Mouse (Mus musculus) heart, embryonic 14.5 days (tissue): ENCODE measurements around the gene Cds2. TPM values are rescaled to one million over a fixed set of nuclear protein-coding genes. Genes with fewer than 3 reads are reported as not detected.
A peak's percentile ranks its signal among the peaks of the same experiment; 100 is the strongest.
"Not testable (repeated sequence)": the region's sequence is repeated elsewhere in the genome, so short reads cannot be mapped to it uniquely, and the experiment has no call there.

ENCODE experiments used
- ATAC-seq: fragments of 200-750 bp; cut with Nextera tagmentation; 2 replicates; pipeline ENCODE4 v1.8.0; 2017; ENCODE audit warnings: low read depth, moderate TSS enrichment; ENCODE audit not compliant: insufficient number of reproducible peaks, insufficient read depth, low FRiP score
- H3K27ac ChIP-seq, 2 experiments: fragments of 200-500 bp in 1 of 2; fragments of 300-500 bp in 1 of 2; sonication (generic) in 1 of 2; replicated peaks in 1 of 2; 2 replicates each; pipeline ENCODE4 v1.5.1; 2012 to 2014; ENCODE audit warnings: low read depth in 2 of 2, low read length in 2 of 2, control low read depth in 1 of 2, mild to moderate bottlenecking in 1 of 2, mixed read lengths in 1 of 2; ENCODE audit not compliant: control insufficient read depth in 1 of 2, insufficient read depth in 1 of 2
- H3K27me3 ChIP-seq: fragments of 300-500 bp; sonication (generic); 2 replicates; pipeline ENCODE4 v1.6.1; 2014; ENCODE audit warnings: mild to moderate bottlenecking, low read length, control low read depth; ENCODE audit not compliant: control insufficient read depth, insufficient read depth
- H3K36me3 ChIP-seq: fragments of 300-500 bp; sonication (generic); 2 replicates; pipeline ENCODE4 v1.6.1; 2014; ENCODE audit warnings: mild to moderate bottlenecking, control low read depth, low read length, mixed read lengths; ENCODE audit not compliant: control insufficient read depth, insufficient read depth
- H3K4me1 ChIP-seq, 2 experiments: fragments of 200-500 bp in 1 of 2; fragments of 300-500 bp in 1 of 2; sonication (generic) in 1 of 2; 2 replicates each; pipeline ENCODE4 v1.6.1; 2012 to 2014; ENCODE audit warnings: low read length in 2 of 2, control low read depth in 1 of 2, mixed read lengths in 1 of 2; ENCODE audit not compliant: control insufficient read depth in 2 of 2, insufficient read depth in 2 of 2
- H3K4me2 ChIP-seq: fragments of 300-500 bp; sonication (generic); 2 replicates; pipeline ENCODE4 v1.6.1; 2014; ENCODE audit warnings: mild to moderate bottlenecking, low read length
- H3K4me3 ChIP-seq, 2 experiments: fragments of 200-500 bp in 1 of 2; fragments of 300-500 bp in 1 of 2; sonication (generic) in 1 of 2; 2 replicates each; pipeline ENCODE4 v1.5.1; 2012 to 2014; ENCODE audit warnings: low read length in 2 of 2, mild to moderate bottlenecking in 2 of 2, control low read depth in 1 of 2, low read depth in 1 of 2, moderate library complexity in 1 of 2; ENCODE audit not compliant: control insufficient read depth in 1 of 2, insufficient read depth in 1 of 2
- H3K9ac ChIP-seq: fragments of 300-500 bp; sonication (generic); 2 replicates; pipeline ENCODE4 v1.6.1; 2014; ENCODE audit warnings: mild to moderate bottlenecking, low read length
- H3K9me3 ChIP-seq: fragments of 300-500 bp; sonication (generic); 2 replicates; pipeline ENCODE4 v1.6.1; 2016; ENCODE audit warnings: low read length, control low read depth; ENCODE audit not compliant: control insufficient read depth
- WGBS: fragments of 180-500 bp; shearing (Covaris S2); extraction: QIAGEN DNeasy Blood & Tissue Kit; methylation state at CpG from one replicate; pipeline ENCODE4 v1.1.7; 2014; 5-methylcytosine and 5-hydroxymethylcytosine counted together
- polyA plus RNA-seq: library from polyadenylated mRNA; unstranded; fragments of >200 nt; fragmentation: Nextera tagmentation; extraction: Ambion mirVana; gene quantifications from 2 replicates; pipeline ENCODE4 v1.2.1, GENCODE M21; 2014

Cds2 gene
- polyA plus RNA-seq, 1 experiment from 2014 or later: 21.3 TPM

DNA sequence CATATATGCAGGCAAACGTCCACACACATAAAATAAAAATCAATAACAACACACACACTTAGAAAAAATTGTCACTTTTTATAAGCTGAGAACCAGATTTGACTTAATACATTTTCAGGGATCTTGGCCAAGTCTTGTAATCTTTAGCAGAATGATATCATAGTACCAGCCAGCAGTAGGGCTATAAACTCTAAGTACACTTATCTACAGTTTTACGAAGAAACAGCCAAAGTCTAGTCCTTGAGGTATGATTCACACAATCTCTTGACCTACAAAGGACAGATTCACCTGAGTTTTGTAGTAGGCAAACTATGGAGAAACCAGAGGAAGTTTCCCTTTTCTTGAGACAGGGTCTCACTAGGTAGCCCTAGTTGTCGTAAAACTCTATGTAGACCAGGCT lies 23.5 kb upstream of the Cds2 start:
- not testable (repeated sequence) for H3K9me3 ChIP-seq, H3K4me3 ChIP-seq, H3K4me2 ChIP-seq, H3K9ac ChIP-seq, H3K27me3 ChIP-seq, H3K27ac ChIP-seq, ATAC-seq, H3K4me1 ChIP-seq
- H3K36me3 ChIP-seq: peaks cover 40% of the 10 kb centered on the region
- 77% methylated on average over 3 of the region's 3 CpGs for WGBS

DNA sequence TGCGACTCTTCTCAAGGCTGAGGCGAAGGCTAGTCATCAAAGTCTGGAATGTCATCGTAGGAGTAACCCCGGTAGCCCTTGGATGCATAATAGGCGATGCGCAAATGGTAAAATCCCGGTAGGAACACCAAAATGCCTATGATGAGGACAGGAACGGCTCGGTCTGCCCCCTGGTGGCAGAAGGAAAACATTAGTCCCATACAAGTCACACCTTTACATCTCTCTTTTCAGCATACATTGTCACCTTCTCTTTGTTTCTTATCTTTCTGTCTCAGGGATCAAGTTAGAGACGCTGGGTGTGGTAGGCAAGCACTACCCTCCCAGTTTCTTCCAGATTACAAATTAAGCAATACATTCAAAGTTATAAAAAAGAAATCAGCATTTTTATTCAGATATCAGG lies 22.5 kb upstream of the Cds2 start:
- H3K9ac ChIP-seq, H3K27ac ChIP-seq, H3K4me3 ChIP-seq, H3K27me3 ChIP-seq, H3K9me3 ChIP-seq, H3K4me2 ChIP-seq, ATAC-seq, H3K4me1 ChIP-seq: not testable (repeated sequence)
- 19% methylated on average over 5 of the region's 10 CpGs for WGBS
- peaks cover 45% of the 10 kb centered on the region for H3K36me3 ChIP-seq

DNA sequence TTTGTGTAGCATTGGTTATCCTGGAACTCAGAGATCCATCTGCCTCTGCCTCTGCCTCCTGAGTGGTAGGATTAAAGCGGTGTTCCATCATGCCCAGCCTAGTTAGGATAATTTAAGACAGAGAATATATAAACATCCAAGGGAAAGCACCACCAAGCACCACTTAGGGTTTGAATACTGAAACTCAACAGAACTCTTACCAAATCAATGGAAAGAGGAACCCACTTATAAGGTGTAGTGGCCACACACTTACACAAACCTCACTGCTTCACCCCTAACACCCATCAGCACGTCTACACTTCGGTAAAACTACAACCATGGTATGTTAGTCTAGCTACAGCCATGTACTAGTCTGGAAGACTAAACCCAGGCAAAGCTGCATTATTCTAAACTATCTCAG lies 19.6 kb upstream of the Cds2 start:
- Histone ChIP-seq H3K4me2 (no peak overlapping the region), H3K4me3 (no peak overlapping the region), H3K9me3 (no peaks in the 10 kb centered on the region), H3K36me3 (peaks cover 46% of the 10 kb centered on the region), H3K9ac (no peak overlapping the region), H3K27me3 (no peaks in the 10 kb centered on the region), H3K4me1 (peaks cover 3 to 5% of the 10 kb centered on the region in 2 experiments; a peak in 2 of 4 replicates), H3K27ac (no peak overlapping the region)
- ATAC-seq: no peak
- WGBS: 98% methylated on average over 3 of the region's 3 CpGs

DNA sequence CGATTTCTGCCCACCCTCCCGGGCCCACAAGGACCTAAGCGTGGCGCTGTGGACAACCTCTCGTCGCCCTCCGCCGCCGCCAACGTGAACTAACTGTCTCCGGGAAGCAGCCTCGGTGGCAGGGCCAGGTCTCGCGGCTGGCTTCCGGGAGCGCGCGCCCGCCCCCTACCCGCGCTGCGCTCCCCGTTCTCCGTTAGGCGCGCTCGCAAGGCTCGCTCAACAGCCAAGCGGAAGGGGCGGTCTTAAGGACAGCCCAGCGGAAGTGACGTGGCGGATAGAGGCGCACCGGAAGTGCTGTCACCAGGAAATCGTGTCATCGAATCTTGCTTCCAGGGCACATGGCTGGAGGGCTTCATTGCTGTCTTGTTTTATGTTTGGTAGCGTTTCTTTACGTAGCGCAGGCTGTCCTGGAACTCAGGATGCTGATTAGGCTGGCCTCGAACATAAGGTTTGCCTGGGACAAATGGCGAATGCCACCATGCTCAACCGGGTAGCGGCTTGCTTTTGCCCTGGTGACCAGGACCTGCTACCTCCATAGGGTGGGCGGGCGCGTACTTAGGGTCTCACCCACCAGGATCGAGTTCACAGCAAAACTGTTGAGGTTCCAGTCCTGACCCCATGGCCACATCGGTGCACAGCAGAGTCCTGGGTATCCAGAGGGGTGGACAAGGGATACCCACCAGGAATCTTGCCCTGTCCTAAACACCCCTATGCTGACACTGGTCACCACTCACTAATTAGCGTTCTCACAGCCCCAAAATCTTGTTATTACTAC lies 15.2 kb upstream of the Cds2 start, which contains the start of gene Tmem230:
Tmem230 (minus strand) TSS at position 269 of the 775 bp plus-strand sequence.
- peak within 1 kb of the TSS; percentile 84 to 90 for H3K27ac ChIP-seq
- H3K9ac ChIP-seq: peak within 1 kb of the TSS; percentile 81
- H3K36me3 ChIP-seq: peaks cover 55% of the 10 kb centered on the region
- ATAC-seq: peak; percentile 90
- no peaks in the 10 kb centered on the region for H3K9me3 ChIP-seq
- H3K4me1 ChIP-seq: peaks cover 3 to 11% of the 10 kb centered on the region in 2 experiments
- H3K27me3 ChIP-seq: no peaks in the 10 kb centered on the region
- H3K4me2 ChIP-seq: peak within 1 kb of the TSS; percentile 84
- WGBS: 5% methylated on average over 49 of the region's 50 CpGs
- peak within 1 kb of the TSS; percentile 61 to 62 for H3K4me3 ChIP-seq

DNA sequence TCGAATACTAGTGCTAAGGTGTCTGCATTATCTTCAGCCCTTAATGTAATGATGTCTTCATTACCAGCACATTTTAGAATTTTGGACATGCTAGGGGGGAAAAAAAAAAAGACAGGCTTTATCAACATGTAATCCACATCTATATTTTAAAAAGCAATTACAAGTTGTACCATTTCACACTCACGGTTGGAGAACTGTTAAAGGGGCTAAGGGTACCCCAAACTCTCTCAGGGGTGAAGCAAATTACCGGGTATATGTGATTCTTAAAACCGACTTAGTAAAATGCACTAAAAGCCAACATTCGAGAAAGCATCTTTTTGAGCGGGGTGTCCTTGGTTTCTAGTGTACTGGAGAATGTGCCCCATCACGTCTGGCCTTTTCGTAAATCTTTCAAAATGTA lies 11.0 kb upstream of the Cds2 start:
- Histone ChIP-seq H3K27ac (no peak overlapping the region), H3K27me3 (no peaks in the 10 kb centered on the region), H3K9ac (peak overlapping the region; percentile 75), H3K36me3 (peaks cover 33% of the 10 kb centered on the region), H3K4me1 (peaks cover 3 to 15% of the 10 kb centered on the region in 2 experiments), H3K4me3 (peak overlapping the region; percentile 52 to 75), H3K4me2 (peak overlapping the region; percentile 74), H3K9me3 (no peaks in the 10 kb centered on the region)
- WGBS: 7% methylated on average over 8 of the region's 8 CpGs
- no peak for ATAC-seq

DNA sequence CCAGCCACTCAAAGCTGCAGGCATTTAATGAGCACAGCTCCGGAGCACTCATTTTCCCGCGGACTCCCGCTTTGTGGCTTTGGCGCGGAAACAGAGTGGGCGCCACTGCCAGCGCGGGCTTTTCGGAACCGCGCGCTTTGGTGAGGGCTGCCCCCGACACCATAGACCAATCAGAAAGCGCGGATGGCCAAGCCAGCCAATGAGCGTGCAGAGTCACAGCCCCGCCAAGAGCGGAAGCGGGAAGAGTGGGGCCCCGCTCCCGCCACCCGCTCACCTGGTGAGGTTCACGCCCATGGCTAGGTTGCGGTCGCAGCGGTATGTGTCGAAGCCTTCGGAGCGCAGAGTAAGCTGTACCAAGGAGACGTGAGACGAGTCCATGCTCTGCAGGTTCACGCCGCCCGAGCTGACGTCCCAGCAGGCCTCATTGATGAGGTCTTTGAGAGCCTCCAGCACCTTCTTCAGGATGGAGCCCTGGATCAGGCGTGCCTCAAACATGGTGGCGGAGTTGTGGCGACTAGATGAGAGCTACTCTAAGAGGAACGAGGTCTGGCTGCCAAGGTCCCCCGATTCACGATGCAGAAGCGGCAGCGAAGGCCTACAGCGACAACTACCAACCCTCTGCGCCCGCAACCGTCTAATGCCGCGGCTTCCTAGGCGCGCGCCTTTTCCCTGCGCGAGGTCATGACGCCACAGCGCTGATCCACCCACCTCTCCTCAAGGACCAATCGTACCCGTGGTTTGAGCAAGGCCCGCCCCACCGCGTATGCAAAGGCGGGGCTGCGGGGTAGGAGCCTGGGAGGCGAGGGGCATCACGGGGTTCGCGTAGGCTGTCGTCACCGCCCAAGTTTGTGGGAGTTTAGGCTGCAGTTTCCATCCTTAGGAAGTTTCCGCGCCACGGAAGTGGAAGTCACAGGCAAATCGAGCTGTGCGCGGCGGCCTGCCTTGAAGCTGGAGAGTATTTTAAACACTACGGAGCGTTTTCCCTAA lies 10.1 kb upstream of the Cds2 start, which contains the start of gene Pcna:
Pcna (minus strand) TSS at position 773 of the 987 bp plus-strand sequence.
- Histone ChIP-seq H3K27ac (peak within 1 kb of the TSS; percentile 63 to 83), H3K36me3 (peaks cover 33% of the 10 kb centered on the region), H3K27me3 (no peaks in the 10 kb centered on the region), H3K9ac (peak within 1 kb of the TSS; percentile 75), H3K4me3 (peak within 1 kb of the TSS; percentile 52 to 75), H3K9me3 (no peaks in the 10 kb centered on the region), H3K4me2 (peak within 1 kb of the TSS; percentile 74), H3K4me1 (peaks cover 2 to 14% of the 10 kb centered on the region in 2 experiments)
- peak; percentile 99 for ATAC-seq
- under 1% methylated on average over 78 of the region's 79 CpGs for WGBS

DNA sequence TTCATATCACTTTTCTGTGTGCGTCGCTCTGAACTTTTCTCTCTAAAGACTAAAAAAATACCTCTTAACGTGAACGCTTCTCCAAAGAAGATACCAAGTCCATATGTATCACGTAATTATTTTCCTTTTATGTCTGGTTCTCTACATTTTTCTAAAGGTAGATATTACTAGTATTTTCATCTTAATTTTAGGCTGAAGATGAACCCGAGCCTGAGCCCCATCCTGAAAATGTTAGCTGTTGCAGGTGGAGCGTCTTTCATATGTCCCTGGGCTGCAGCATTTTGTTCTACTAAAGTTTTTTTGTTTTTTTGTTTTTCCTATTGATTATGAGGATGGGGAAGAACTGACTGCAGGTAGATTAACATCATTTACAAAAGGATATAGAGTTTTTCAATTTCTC lies 9.3 kb upstream of the Cds2 start:
- no peak for ATAC-seq
- peaks cover 27% of the 10 kb centered on the region for H3K36me3 ChIP-seq
- 2% methylated on average over 7 of the region's 7 CpGs for WGBS
- no peaks in the 10 kb centered on the region for H3K27me3 ChIP-seq
- peak overlapping the region; percentile 65 for H3K4me2 ChIP-seq
- peak overlapping the region; percentile 52 for H3K4me3 ChIP-seq
- H3K4me1 ChIP-seq: peaks cover 0 to 9% of the 10 kb centered on the region in 2 experiments; a peak in 3 of 4 replicates
- H3K9ac ChIP-seq: peak overlapping the region; percentile 74
- peak overlapping the region; percentile 63 to 83; a peak in 3 of 4 replicates for H3K27ac ChIP-seq
- no peaks in the 10 kb centered on the region for H3K9me3 ChIP-seq
